Mouse (Mus musculus): ENCODE measurements around the gene Spdef. TPM values are rescaled to one million over a fixed set of nuclear protein-coding genes. Genes with fewer than 3 reads are reported as not detected.

Gene Spdef
- total and polyA plus RNA-seq, 3 experiments: 0.02 TPM; not detected in 2

DNA sequence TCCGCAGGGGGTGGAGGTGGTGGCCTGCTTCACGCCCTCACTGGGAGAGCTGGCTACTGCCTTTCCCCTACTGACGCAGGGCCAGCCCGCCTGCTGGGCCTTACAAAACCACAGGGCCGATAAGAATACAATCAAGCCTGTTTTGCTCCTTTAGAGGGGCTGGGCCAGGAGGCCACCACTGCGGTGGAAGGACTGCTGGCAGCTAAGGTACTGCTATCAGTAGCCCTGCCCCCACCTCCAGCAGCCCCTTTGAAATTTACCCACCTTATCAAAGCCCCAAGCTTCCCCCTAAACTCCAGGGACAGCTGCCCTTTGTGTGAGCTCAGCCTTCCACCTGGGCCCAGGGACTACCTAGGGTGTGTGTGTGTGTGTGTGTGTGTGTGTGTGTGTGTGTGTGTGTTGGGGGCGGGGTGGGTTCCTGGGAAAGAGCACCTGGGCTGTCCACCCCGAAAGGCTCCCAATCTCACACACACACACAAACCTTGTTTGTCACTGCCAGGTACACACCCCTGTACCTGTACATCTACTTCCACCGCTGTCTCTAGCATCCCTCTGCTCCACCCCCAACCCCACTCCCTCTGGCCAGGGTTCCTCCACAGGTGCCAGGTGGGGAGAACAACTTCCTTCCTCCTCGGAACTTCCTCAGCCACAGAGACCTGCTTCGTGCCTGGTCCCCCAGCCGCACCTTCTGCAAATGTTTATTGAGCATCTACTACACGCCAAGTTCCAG, 5.8 kb upstream of the Spdef start:
- Histone ChIP-seq H3K4me1 (ENCODE audit: insufficient read depth, low read depth, low read length) (no peaks in the 10 kb centered on the region; the same call in 1 of the 2 replicates), H3K36me3 (replicated peaks) (no peaks in the 10 kb centered on the region), H3K9me3 (replicated peaks) (no peaks in the 10 kb centered on the region), H3K4me3 (ENCODE audit: low read depth, low read length) (no peak overlapping the region), H3K27me3 (ENCODE audit: insufficient read depth, low read length) (peaks cover 44% of the 10 kb centered on the region)
- ATAC-seq (ENCODE audit: extremely low read depth, insufficient number of reproducible peaks, low FRiP score, poor library complexity, severe bottlenecking) (no peak), DNase-seq (ENCODE audit: low spot score) (no peak)
- TF ChIP-seq GATA1 (IDR thresholded peaks at IDR 0.05; ENCODE audit: borderline replicate concordance, low read length): no peak
- no peak for TF ChIP-seq CTCF (IDR thresholded peaks at IDR 0.05; ENCODE audit: low read depth, low read length)
- TF ChIP-seq TAL1 (conservative IDR thresholded peaks at IDR 0.05; ENCODE audit: low read depth, low read length): no peak
- TF ChIP-seq GATA2 (IDR thresholded peaks at IDR 0.05; ENCODE audit: borderline replicate concordance, low read depth, low read length): no peak
- no peak for TF ChIP-seq POLR2AphosphoS5 (IDR thresholded peaks at IDR 0.05; ENCODE audit: insufficient replicate concordance, low read depth, low read length)

GRCm38 (mm10) chr17:27732694-27733093, 3.9 kb upstream of the Spdef start:
- no peaks in the 10 kb centered on the region; the same call in 1 of the 2 replicates for H3K4me1 ChIP-seq (ENCODE audit: insufficient read depth, low read depth, low read length)
- TF ChIP-seq TAL1 (conservative IDR thresholded peaks at IDR 0.05; ENCODE audit: low read depth, low read length) (no peak), CTCF (IDR thresholded peaks at IDR 0.05; ENCODE audit: low read depth, low read length) (no peak), POLR2AphosphoS5 (IDR thresholded peaks at IDR 0.05; ENCODE audit: insufficient replicate concordance, low read depth, low read length) (no peak), GATA2 (IDR thresholded peaks at IDR 0.05; ENCODE audit: borderline replicate concordance, low read depth, low read length) (no peak), GATA1 (IDR thresholded peaks at IDR 0.05; ENCODE audit: borderline replicate concordance, low read length) (no peak)
- no peaks in the 10 kb centered on the region for H3K9me3 ChIP-seq (replicated peaks)
- H3K27me3 ChIP-seq (ENCODE audit: insufficient read depth, low read length): peaks cover 49% of the 10 kb centered on the region
- no peak overlapping the region for H3K4me3 ChIP-seq (ENCODE audit: low read depth, low read length)
- no peak for ATAC-seq (ENCODE audit: extremely low read depth, insufficient number of reproducible peaks, low FRiP score, poor library complexity, severe bottlenecking)
- H3K36me3 ChIP-seq (replicated peaks): no peaks in the 10 kb centered on the region
- DNase-seq (ENCODE audit: low spot score): no peak

- Histone ChIP-seq H3K36me3 (replicated peaks) (no peaks in the 10 kb centered on the region), H3K4me1 (ENCODE audit: insufficient read depth, low read depth, low read length) (no peaks in the 10 kb centered on the region; the same call in 1 of the 2 replicates), H3K9me3 (replicated peaks) (no peaks in the 10 kb centered on the region), H3K27me3 (ENCODE audit: insufficient read depth, low read length) (peaks cover 49% of the 10 kb centered on the region), H3K4me3 (ENCODE audit: low read depth, low read length) (peak overlapping the region; percentile 4; the same call in 1 of the 2 replicates)
- no peak for DNase-seq (ENCODE audit: low spot score)
- no peak for ATAC-seq (ENCODE audit: extremely low read depth, insufficient number of reproducible peaks, low FRiP score, poor library complexity, severe bottlenecking)
- TF ChIP-seq POLR2AphosphoS5 (IDR thresholded peaks at IDR 0.05; ENCODE audit: insufficient replicate concordance, low read depth, low read length): no peak
Observed at GRCm38 (mm10) chr17:27732152-27732551, 3.4 kb upstream of the Spdef start.

DNA sequence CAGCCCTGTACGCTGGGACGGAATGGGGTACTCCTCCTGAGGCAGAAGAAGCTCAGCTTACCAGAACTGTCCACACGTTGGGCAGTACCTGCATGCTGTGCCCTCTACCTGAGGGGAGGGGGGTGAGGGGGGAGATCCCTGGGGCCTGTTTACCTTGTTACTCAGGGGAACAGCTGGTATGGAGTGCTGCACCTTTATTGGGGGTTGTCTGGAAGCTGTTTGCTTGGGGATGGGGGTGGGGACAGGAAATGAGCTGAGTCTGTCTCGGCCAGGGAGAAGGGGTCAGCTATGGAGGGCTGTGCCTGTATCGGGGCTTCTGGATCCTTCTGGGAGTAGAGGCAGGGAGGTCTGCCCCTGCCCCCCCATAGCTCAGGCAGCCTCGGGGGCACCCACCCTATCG, 2.2 kb downstream of the Spdef start:
- H3K27me3 ChIP-seq (ENCODE audit: insufficient read depth, low read length): peaks cover 30% of the 10 kb centered on the region
- no peaks in the 10 kb centered on the region for H3K4me1 ChIP-seq (ENCODE audit: insufficient read depth, low read depth, low read length)
- TF ChIP-seq CTCF (IDR thresholded peaks at IDR 0.05; ENCODE audit: low read depth, low read length): no peak
- TF ChIP-seq POLR2AphosphoS5 (IDR thresholded peaks at IDR 0.05; ENCODE audit: insufficient replicate concordance, low read depth, low read length): no peak
- TF ChIP-seq GATA2 (IDR thresholded peaks at IDR 0.05; ENCODE audit: borderline replicate concordance, low read depth, low read length): no peak
- no peak for TF ChIP-seq TAL1 (conservative IDR thresholded peaks at IDR 0.05; ENCODE audit: low read depth, low read length)
- TF ChIP-seq GATA1 (IDR thresholded peaks at IDR 0.05; ENCODE audit: borderline replicate concordance, low read length): no peak
- no peaks in the 10 kb centered on the region for H3K9me3 ChIP-seq (replicated peaks)
- H3K4me3 ChIP-seq (ENCODE audit: low read depth, low read length): no peak overlapping the region
- no peaks in the 10 kb centered on the region for H3K36me3 ChIP-seq (replicated peaks)
- ATAC-seq (ENCODE audit: extremely low read depth, insufficient number of reproducible peaks, low FRiP score, poor library complexity, severe bottlenecking) (no peak), DNase-seq (ENCODE audit: low spot score) (no peak)

DNA sequence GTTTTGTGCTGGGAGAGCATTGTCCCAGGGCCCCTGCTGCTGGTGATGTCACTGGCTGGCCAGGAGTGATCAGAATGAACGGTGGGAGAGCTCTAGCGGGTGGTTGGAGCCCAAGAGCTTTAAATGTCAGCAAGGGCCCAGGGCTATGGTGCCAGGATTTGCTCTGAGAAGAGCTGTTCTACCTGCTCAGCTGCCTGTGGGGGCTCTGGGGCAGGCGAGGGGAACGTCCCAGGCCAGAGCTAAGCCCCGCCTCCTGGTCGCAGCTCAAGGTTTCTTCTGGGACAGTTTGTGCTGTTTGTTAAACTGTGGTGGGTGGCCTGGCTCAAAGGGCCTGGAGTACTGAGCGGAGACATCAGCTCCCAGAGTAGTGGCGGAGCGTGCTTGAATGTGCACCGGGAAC, 3.3 kb downstream of the Spdef start:
- no peak for DNase-seq (ENCODE audit: low spot score)
- H3K4me3 ChIP-seq (ENCODE audit: low read depth, low read length): no peak overlapping the region
- H3K36me3 ChIP-seq (replicated peaks): no peaks in the 10 kb centered on the region
- no peak for TF ChIP-seq TAL1 (conservative IDR thresholded peaks at IDR 0.05; ENCODE audit: low read depth, low read length)
- no peak for TF ChIP-seq GATA1 (IDR thresholded peaks at IDR 0.05; ENCODE audit: borderline replicate concordance, low read length)
- TF ChIP-seq GATA2 (IDR thresholded peaks at IDR 0.05; ENCODE audit: borderline replicate concordance, low read depth, low read length): no peak
- TF ChIP-seq CTCF (IDR thresholded peaks at IDR 0.05; ENCODE audit: low read depth, low read length): no peak
- TF ChIP-seq POLR2AphosphoS5 (IDR thresholded peaks at IDR 0.05; ENCODE audit: insufficient replicate concordance, low read depth, low read length): no peak
- no peaks in the 10 kb centered on the region for H3K4me1 ChIP-seq (ENCODE audit: insufficient read depth, low read depth, low read length)
- H3K27me3 ChIP-seq (ENCODE audit: insufficient read depth, low read length): peaks cover 27% of the 10 kb centered on the region
- ATAC-seq (ENCODE audit: extremely low read depth, insufficient number of reproducible peaks, low FRiP score, poor library complexity, severe bottlenecking): no peak
- no peaks in the 10 kb centered on the region for H3K9me3 ChIP-seq (replicated peaks)

DNA sequence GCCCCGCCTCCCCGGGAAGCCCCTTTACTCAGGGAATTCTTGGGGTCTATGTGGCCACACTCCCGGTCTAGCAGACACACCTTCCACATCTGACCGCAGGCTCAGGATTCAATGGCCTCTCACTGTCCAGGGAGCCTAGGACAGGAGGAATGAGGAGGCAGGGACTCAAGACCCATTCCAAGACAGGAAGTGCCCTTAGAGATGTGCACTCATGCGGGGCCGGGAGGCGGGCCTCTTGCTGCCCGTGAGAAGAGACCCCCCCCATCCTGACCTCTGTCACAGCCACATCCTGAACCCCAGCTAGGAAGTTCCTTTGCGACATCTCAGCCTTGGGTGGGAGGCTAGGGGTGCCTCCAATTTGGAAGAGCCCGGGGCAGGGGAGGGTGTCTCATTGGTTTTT, 3.7 kb downstream of the Spdef start:
- TF ChIP-seq TAL1 (conservative IDR thresholded peaks at IDR 0.05; ENCODE audit: low read depth, low read length) (no peak), GATA2 (IDR thresholded peaks at IDR 0.05; ENCODE audit: borderline replicate concordance, low read depth, low read length) (no peak), POLR2AphosphoS5 (IDR thresholded peaks at IDR 0.05; ENCODE audit: insufficient replicate concordance, low read depth, low read length) (no peak), GATA1 (IDR thresholded peaks at IDR 0.05; ENCODE audit: borderline replicate concordance, low read length) (no peak), CTCF (IDR thresholded peaks at IDR 0.05; ENCODE audit: low read depth, low read length) (no peak)
- Histone ChIP-seq H3K36me3 (replicated peaks) (no peaks in the 10 kb centered on the region), H3K9me3 (replicated peaks) (no peaks in the 10 kb centered on the region), H3K27me3 (ENCODE audit: insufficient read depth, low read length) (peaks cover 27% of the 10 kb centered on the region), H3K4me3 (ENCODE audit: low read depth, low read length) (no peak overlapping the region), H3K4me1 (ENCODE audit: insufficient read depth, low read depth, low read length) (no peaks in the 10 kb centered on the region)
- ATAC-seq (ENCODE audit: extremely low read depth, insufficient number of reproducible peaks, low FRiP score, poor library complexity, severe bottlenecking): no peak
- no peak for DNase-seq (ENCODE audit: low spot score)

All from G1E (cell line).